Mouse (Mus musculus) thymus, adult 2 months (tissue): ENCODE results near the gene Gm815. TPM values are rescaled to one million over a fixed set of nuclear protein-coding genes. Genes with fewer than 3 reads are reported as not detected.

Source experiments
- DNase-seq: peaks from one replicate; pipeline ENCODE4 v3.0.0; 2021
- H3K27ac ChIP-seq: fragments of 200-500 bp; 2 replicates; pipeline ENCODE4 v1.5.1; 2012; ENCODE audit warnings: low read length, control low read depth; ENCODE audit not compliant: control insufficient read depth, insufficient read depth
- H3K27me3 ChIP-seq: fragments of 200-500 bp; 2 replicates; pipeline ENCODE4 v1.6.1; 2012; ENCODE audit warnings: mild to moderate bottlenecking, low read length, moderate library complexity, mixed read lengths; ENCODE audit not compliant: control insufficient read depth, insufficient read depth
- H3K36me3 ChIP-seq: fragments of 200-500 bp; 2 replicates; pipeline ENCODE4 v1.6.1; 2012; ENCODE audit warnings: mild to moderate bottlenecking, low read length, moderate library complexity; ENCODE audit not compliant: control insufficient read depth, insufficient read depth
- H3K4me1 ChIP-seq: fragments of 200-500 bp; replicated peaks from 2 replicates; pipeline ENCODE4 v1.6.1; 2012; ENCODE audit warnings: low read length; ENCODE audit not compliant: control insufficient read depth, insufficient read depth
- H3K4me3 ChIP-seq: fragments of 200-500 bp; 2 replicates; pipeline ENCODE4 v1.5.1; 2012; ENCODE audit warnings: mild to moderate bottlenecking, low read length, control low read depth, moderate library complexity; ENCODE audit not compliant: control insufficient read depth, insufficient read depth
- CTCF ChIP-seq: fragments of 200-500 bp; IDR thresholded peaks from 2 replicates; pipeline ENCODE4 v1.5.1; 2012; ENCODE audit warnings: mild to moderate bottlenecking, control low read depth, low read length, moderate library complexity, borderline replicate concordance; ENCODE audit not compliant: control insufficient read depth, poor library complexity, insufficient read depth; ENCODE audit errors: extremely low read depth
- POLR2A ChIP-seq: fragments of 200-500 bp; IDR thresholded peaks from 2 replicates; pipeline ENCODE4 v1.6.1; 2012; ENCODE audit warnings: mild to moderate bottlenecking, low read length, control low read depth, moderate library complexity; ENCODE audit not compliant: control insufficient read depth, poor library complexity, insufficient read depth; ENCODE audit errors: extremely low read depth
- WGBS: fragments of 180-500 bp; shearing (Covaris S2); methylation state at CpG from one replicate; pipeline ENCODE4 v1.1.7; 2018; 5-methylcytosine and 5-hydroxymethylcytosine counted together
- polyA plus RNA-seq: library from polyadenylated mRNA; depleted of rRNA; stranded (reverse); fragments of >200 nt; gene quantifications from 2 replicates; pipeline ENCODE4 v1.2.3, GENCODE M21; 2012; rRNA removed

Gm815 gene
- not detected in 2 replicates for polyA plus RNA-seq

DNA sequence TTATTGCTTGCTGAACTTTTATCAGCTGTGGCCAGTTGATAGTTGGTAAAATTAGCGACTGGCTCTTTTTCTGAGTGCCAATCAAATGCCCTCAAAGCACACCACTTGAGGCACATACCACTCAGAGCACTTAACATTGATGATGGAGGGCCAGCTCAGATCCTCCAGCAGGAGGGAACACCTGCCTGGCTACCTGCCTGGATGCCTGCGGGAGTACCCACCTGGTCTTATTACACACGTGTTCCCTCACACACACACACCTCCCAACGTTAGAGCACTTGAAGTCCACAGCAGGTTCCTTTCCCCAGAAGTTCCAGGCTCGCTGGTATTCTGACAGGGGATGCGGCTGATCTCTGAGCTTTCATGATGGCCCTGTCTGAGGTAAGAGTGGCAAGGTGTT lies at the start of gene Gm815:
TSS of gene Gm815 (plus strand) at position 266 of the 400 bp plus-strand sequence.
- no peak for TF ChIP-seq CTCF
- TF ChIP-seq POLR2A, result no peak
- no peak within 1 kb of the TSS for H3K27ac ChIP-seq
- no peaks in the 10 kb centered on the region for H3K4me1 ChIP-seq
- H3K4me3 ChIP-seq, result no peak within 1 kb of the TSS
- H3K27me3 ChIP-seq, result no peaks in the 10 kb centered on the region
- no peak for DNase-seq
- no peaks in the 10 kb centered on the region for H3K36me3 ChIP-seq
- WGBS, result 93% methylated on average over 6 of the region's 6 CpGs

DNA sequence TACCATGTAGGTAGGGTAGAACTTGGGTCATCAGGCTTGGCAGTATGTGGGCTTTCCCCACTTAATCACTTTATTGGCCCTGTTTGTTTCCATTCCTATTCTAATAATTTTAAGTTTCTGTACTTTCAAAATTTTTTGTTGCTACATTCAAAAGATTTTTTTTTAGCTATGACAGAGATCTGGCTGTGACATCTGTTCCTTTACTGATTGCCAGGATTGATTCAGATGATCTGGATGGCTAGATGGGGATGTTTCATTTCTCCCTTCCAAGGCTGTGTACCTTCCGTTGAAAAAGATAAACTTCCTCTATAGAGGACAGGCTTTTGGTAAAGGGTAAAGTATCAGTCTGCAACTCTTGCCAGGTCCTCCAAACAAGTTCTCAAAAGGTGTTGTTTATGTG lies 48.1 kb upstream of the Gm815 start:
- TF ChIP-seq CTCF (no peak), POLR2A (no peak)
- H3K27ac ChIP-seq, result no peak overlapping the region
- H3K4me3 ChIP-seq, result no peak overlapping the region
- H3K36me3 ChIP-seq, result no peaks in the 10 kb centered on the region
- DNase-seq, result no peak
- H3K4me1 ChIP-seq, result no peaks in the 10 kb centered on the region
- 61% methylated on average over 1 of the region's 1 CpGs for WGBS
- no peaks in the 10 kb centered on the region for H3K27me3 ChIP-seq

DNA sequence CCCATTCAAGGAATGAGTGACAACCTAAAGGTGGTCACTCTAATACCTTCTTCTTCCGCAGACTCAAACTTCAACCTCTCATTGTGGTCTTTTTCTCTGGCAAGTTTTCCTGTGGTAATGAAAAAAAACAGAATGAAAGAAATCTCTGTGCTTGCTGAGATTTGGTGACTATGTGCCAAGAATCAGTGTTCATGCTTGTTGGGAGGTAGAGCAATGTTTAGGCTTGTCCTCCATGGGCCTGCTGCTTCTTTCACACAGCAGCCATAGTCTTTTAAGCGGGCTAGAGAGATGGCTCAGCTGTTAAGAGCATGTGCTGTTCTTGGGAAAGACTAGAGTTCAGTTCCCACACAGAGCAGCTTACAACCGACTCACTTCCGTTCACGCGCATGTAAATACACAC lies 41.8 kb upstream of the Gm815 start:
- no peak overlapping the region for H3K4me3 ChIP-seq
- no peaks in the 10 kb centered on the region for H3K27me3 ChIP-seq
- H3K27ac ChIP-seq, result no peak overlapping the region
- no peak for TF ChIP-seq CTCF
- DNase-seq, result no peak
- peaks cover 2% of the 10 kb centered on the region for H3K4me1 ChIP-seq
- WGBS, result 86% methylated on average over 6 of the region's 6 CpGs
- H3K36me3 ChIP-seq, result no peaks in the 10 kb centered on the region

DNA sequence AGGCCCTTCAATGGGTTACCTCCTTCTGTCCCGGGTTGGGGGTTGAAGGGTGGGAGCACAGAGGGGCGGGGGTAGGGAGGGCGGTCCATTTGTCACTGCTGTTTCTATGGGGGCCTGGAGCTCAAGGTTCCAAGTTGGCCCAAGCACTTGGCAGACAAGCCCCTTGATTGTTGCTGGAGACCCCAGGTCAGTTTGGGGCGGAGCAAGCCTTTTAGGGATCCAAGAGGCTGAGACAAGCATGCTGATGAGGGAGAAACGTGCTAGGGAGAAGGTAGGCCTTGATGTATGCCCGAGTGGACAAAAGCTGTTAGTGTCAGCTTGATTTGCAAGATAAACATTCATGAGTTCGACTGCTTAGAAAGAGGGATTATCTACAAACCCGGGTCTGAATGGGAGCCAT lies 40.9 kb upstream of the Gm815 start:
- no peaks in the 10 kb centered on the region for H3K27me3 ChIP-seq
- no peak overlapping the region for H3K27ac ChIP-seq
- H3K4me1 ChIP-seq, result peaks cover 2% of the 10 kb centered on the region
- TF ChIP-seq POLR2A (no peak), CTCF (no peak)
- no peaks in the 10 kb centered on the region for H3K36me3 ChIP-seq
- no peak overlapping the region for H3K4me3 ChIP-seq
- peak; percentile 4 for DNase-seq
- 77% methylated on average over 8 of the region's 8 CpGs for WGBS

DNA sequence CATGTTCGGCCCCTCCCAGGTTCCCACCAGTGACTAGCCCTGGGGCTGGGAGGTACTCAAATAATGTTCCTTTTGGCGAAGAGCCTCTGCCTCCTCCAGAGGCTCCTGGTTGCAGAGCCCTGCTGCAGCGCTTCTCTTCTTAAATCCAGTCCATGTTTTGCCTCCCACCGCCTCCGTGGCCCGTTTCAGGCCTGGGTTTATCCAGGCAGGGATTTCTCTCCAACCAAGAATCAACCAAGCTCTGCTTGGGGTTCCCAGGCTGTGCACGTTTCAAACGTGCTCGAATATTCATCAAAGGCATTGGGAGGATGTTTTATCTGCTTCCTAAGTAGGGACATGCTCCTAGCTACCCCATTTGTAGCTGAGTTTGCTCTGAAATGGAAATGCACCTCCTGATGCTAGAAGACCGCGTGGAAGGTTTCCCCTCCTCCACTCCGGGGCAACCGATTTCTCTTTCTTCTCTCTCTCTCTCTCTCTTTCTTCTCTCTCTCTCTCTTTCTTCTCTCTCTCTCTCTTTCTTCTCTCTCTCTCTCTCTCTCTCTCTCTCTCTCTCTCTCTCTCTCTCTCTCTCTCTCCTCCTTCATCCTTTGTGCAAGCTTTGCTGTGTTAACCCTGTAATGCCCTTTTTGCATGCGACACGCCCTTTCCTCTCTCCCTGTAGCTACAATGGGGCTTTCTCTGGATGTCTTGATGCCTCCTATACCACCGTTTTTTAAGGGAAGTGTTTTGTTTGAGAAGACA lies 40.2 kb upstream of the Gm815 start:
- H3K4me1 ChIP-seq, result peaks cover 2% of the 10 kb centered on the region
- H3K27ac ChIP-seq, result peak overlapping the region; percentile 41; the same call in 1 of the 2 replicates
- H3K27me3 ChIP-seq, result no peaks in the 10 kb centered on the region
- WGBS, result 3% methylated on average over 16 of the region's 16 CpGs
- DNase-seq, result peak; percentile 81
- H3K4me3 ChIP-seq, result peak overlapping the region; percentile 34
- no peaks in the 10 kb centered on the region for H3K36me3 ChIP-seq
- TF ChIP-seq POLR2A (no peak), CTCF (no peak)

DNA sequence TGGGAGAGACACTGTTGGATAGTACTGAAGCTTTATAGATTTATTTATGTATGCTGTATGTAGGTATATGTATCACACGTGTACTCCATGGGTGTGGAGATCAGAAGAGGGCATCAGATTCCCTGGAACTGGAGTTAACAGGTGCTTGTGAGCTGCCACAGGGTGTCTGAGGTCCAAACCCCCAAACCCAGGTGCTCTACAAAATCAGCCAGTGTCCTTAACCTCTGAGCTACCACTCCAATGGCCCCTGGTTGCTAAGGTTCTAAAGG lies 39.7 kb upstream of the Gm815 start:
- H3K36me3 ChIP-seq, result no peaks in the 10 kb centered on the region
- H3K27me3 ChIP-seq, result no peaks in the 10 kb centered on the region
- H3K4me3 ChIP-seq, result no peak overlapping the region
- TF ChIP-seq POLR2A, result no peak
- TF ChIP-seq CTCF, result no peak
- WGBS, result 8% methylated on average over 1 of the region's 1 CpGs
- peaks cover 2% of the 10 kb centered on the region for H3K4me1 ChIP-seq
- no peak for DNase-seq
- no peak overlapping the region for H3K27ac ChIP-seq

DNA sequence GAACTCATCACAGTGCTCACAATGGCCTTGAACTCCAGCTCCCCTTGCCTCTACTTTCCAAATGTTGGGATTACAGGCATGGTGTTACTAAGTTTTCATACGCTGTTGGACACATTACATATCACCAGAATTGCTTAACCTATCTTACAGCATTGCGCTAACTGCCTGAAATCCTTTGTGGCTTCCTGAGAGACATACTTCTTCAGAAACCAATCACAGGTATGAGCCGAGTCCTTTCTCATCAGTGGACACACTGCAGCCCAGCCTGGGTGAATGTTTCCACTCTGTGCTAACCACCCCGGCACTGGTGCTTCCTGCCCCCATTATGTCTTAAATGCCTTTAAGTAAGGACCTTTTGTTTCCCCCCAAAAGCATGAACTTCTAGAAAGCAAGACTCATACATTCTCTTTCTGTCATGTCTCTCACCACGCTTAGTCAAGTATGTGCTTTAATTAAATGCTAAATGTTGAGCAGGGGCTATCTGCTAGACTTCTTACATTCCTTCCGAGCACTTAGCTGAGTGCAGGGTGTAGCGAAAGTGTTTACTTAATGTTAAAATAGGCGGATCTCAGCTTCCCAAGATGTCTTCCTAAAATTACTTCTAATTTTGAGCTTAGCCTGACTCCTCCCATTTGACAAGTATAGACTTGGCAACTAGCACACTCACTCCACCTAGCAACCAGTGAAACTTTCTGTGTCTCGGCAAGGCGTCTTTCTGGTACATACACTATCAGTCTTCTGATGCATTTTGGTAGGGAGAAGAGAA lies 34.5 kb upstream of the Gm815 start:
- no peaks in the 10 kb centered on the region for H3K27me3 ChIP-seq
- H3K4me3 ChIP-seq, result no peak overlapping the region
- DNase-seq, result no peak
- no peaks in the 10 kb centered on the region for H3K4me1 ChIP-seq
- H3K36me3 ChIP-seq, result no peaks in the 10 kb centered on the region
- TF ChIP-seq POLR2A (no peak), CTCF (no peak)
- 77% methylated on average over 10 of the region's 10 CpGs for WGBS
- no peak overlapping the region for H3K27ac ChIP-seq
